Mouse (Mus musculus) c-Kit-positive CD71-positive TER-119-negative erythroid progenitor cells, embryonic 14.5 days (primary cell): ENCODE data around the gene Plekha8.

Experiments
- DNase-seq: peaks from one replicate; pipeline ENCODE4 v3.0.0-alpha.2; 2013; ENCODE audit warnings: low read depth

Gene Plekha8

GRCm38 (mm10) chr6:54655471-54656095 lies 60.7 kb downstream of the Plekha8 start:
- no peak for DNase-seq

GRCm38 (mm10) chr6:54657861-54658260 lies 63.0 kb downstream of the Plekha8 start:
- no peak for DNase-seq

GRCm38 (mm10) chr6:54669868-54670267 lies 75.0 kb downstream of the Plekha8 start:
- DNase-seq = no peak

- no peak for DNase-seq
These were observed 78.0 kb downstream of the Plekha8 start for GRCm38 (mm10) chr6:54672901-54673300.

- DNase-seq = peak; percentile 46
These were observed 84.8 kb downstream of the Plekha8 start for GRCm38 (mm10) chr6:54679686-54680085.

- DNase-seq = peak; percentile 86
These were observed 86.2 kb downstream of the Plekha8 start, which contains the start of gene Mturn for GRCm38 (mm10) chr6:54680891-54681745. Gene Mturn, plus strand, starts transcription at chr6:54681624.

GRCm38 (mm10) chr6:54681746-54682428 lies 87.0 kb downstream of the Plekha8 start:
- DNase-seq = no peak

GRCm38 (mm10) chr6:54684085-54684484 lies 89.2 kb downstream of the Plekha8 start:
- no peak for DNase-seq

- no peak for DNase-seq
These were observed 90.2 kb downstream of the Plekha8 start for GRCm38 (mm10) chr6:54685103-54685502.

- DNase-seq = no peak
These were observed 90.9 kb downstream of the Plekha8 start for GRCm38 (mm10) chr6:54685716-54686395.

- DNase-seq = no peak
These were observed 92.2 kb downstream of the Plekha8 start for GRCm38 (mm10) chr6:54686946-54687737.

- no peak for DNase-seq
These were observed 93.8 kb downstream of the Plekha8 start for GRCm38 (mm10) chr6:54688467-54689323.

GRCm38 (mm10) chr6:54689686-54690085 lies 94.8 kb downstream of the Plekha8 start:
- DNase-seq = no peak

- no peak for DNase-seq
These were observed 95.9 kb downstream of the Plekha8 start for GRCm38 (mm10) chr6:54690838-54691237.

- no peak for DNase-seq
These were observed 96.6 kb downstream of the Plekha8 start for GRCm38 (mm10) chr6:54691368-54692116.

GRCm38 (mm10) chr6:54692201-54692600 lies 97.3 kb downstream of the Plekha8 start:
- no peak for DNase-seq

GRCm38 (mm10) chr6:54693286-54693685 lies 98.4 kb downstream of the Plekha8 start:
- DNase-seq = no peak
